Mouse (Mus musculus): Measurements from ENCODE around the gene Slc24a3. TPM values are rescaled to one million over a fixed set of nuclear protein-coding genes. Genes with fewer than 3 reads are reported as not detected.

The Slc24a3 gene
- polyA plus RNA-seq, 1 experiment from 2014 or later = 21.5 TPM

DNA sequence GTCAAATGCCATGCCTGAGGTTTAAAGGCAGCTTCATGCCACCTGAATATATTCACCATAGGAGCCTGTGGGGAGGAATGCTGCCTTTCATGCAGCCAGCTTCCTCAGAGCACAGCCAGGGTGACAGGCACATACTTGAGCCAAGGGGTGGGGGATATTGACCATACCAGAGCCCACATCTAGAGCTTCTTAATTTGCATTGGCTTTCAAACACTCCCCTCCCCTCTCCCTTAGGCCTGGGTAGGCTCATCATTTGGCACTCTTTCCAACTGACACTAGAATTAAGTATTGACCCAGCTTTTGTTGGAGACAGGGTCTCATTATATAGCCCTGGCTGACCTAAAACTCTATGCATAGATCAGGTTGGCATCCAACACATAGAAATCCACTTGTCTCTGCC lies 453.2 kb downstream of the Slc24a3 start:
- no peak overlapping the region for H3K9ac ChIP-seq
- no peaks in the 10 kb centered on the region for H3K9me3 ChIP-seq (ENCODE audit: control insufficient read depth, low read length)
- no peak overlapping the region for H3K4me3 ChIP-seq (replicated peaks; ENCODE audit: low read length)
- H3K27me3 ChIP-seq (ENCODE audit: control insufficient read depth, insufficient read depth, low read length) = no peaks in the 10 kb centered on the region
- no peak overlapping the region for H3K27ac ChIP-seq
- no peak for ATAC-seq (ENCODE audit: low FRiP score)
- no peak for DNase-seq (ENCODE audit: low spot score)
- no peak overlapping the region for H3K4me2 ChIP-seq (replicated peaks)
- H3K4me1 ChIP-seq (replicated peaks; ENCODE audit: control insufficient read depth, insufficient read depth, low read length) = no peaks in the 10 kb centered on the region
- H3K36me3 ChIP-seq (replicated peaks; ENCODE audit: control insufficient read depth, insufficient read depth) = no peaks in the 10 kb centered on the region

GRCm38 (mm10) chr2:145621119-145621518 lies 453.6 kb downstream of the Slc24a3 start:
- Histone ChIP-seq H3K27ac (no peak overlapping the region), H3K9me3 (ENCODE audit: control insufficient read depth, low read length) (no peaks in the 10 kb centered on the region), H3K9ac (no peak overlapping the region), H3K36me3 (replicated peaks; ENCODE audit: control insufficient read depth, insufficient read depth) (no peaks in the 10 kb centered on the region), H3K4me1 (replicated peaks; ENCODE audit: control insufficient read depth, insufficient read depth, low read length) (no peaks in the 10 kb centered on the region), H3K4me2 (replicated peaks) (no peak overlapping the region), H3K4me3 (replicated peaks; ENCODE audit: low read length) (no peak overlapping the region), H3K27me3 (ENCODE audit: control insufficient read depth, insufficient read depth, low read length) (no peaks in the 10 kb centered on the region)
- ATAC-seq (ENCODE audit: low FRiP score) (0 out of 2 replicates have a peak, but pooled peaks have one; percentile 32), DNase-seq (ENCODE audit: low spot score) (no peak)
- WGBS = 24% methylated on average over 9 of the region's 9 CpGs

- no peaks in the 10 kb centered on the region for H3K4me1 ChIP-seq (replicated peaks; ENCODE audit: control insufficient read depth, insufficient read depth, low read length)
- H3K9ac ChIP-seq = no peak overlapping the region
- no peaks in the 10 kb centered on the region for H3K9me3 ChIP-seq (ENCODE audit: control insufficient read depth, low read length)
- H3K4me3 ChIP-seq (replicated peaks; ENCODE audit: low read length) = no peak overlapping the region
- 58% methylated on average over 6 of the region's 6 CpGs for WGBS
- H3K27me3 ChIP-seq (ENCODE audit: control insufficient read depth, insufficient read depth, low read length) = no peaks in the 10 kb centered on the region
- H3K36me3 ChIP-seq (replicated peaks; ENCODE audit: control insufficient read depth, insufficient read depth) = no peaks in the 10 kb centered on the region
- DNase-seq (ENCODE audit: low spot score) = no peak
- H3K27ac ChIP-seq = no peak overlapping the region
- no peak overlapping the region for H3K4me2 ChIP-seq (replicated peaks)
- ATAC-seq (ENCODE audit: low FRiP score) = no peak
These were observed 463.7 kb downstream of the Slc24a3 start for GRCm38 (mm10) chr2:145631123-145631798.

GRCm38 (mm10) chr2:145631799-145632174 lies 464.2 kb downstream of the Slc24a3 start:
- Histone ChIP-seq H3K27me3 (ENCODE audit: control insufficient read depth, insufficient read depth, low read length) (no peaks in the 10 kb centered on the region), H3K4me2 (replicated peaks) (no peak overlapping the region), H3K9ac (no peak overlapping the region), H3K9me3 (ENCODE audit: control insufficient read depth, low read length) (no peaks in the 10 kb centered on the region), H3K4me1 (replicated peaks; ENCODE audit: control insufficient read depth, insufficient read depth, low read length) (no peaks in the 10 kb centered on the region), H3K27ac (no peak overlapping the region), H3K36me3 (replicated peaks; ENCODE audit: control insufficient read depth, insufficient read depth) (no peaks in the 10 kb centered on the region), H3K4me3 (replicated peaks; ENCODE audit: low read length) (no peak overlapping the region)
- ATAC-seq (ENCODE audit: low FRiP score) (peak; percentile 43; the same call in 1 of the 2 replicates), DNase-seq (ENCODE audit: low spot score) (no peak)
- 36% methylated on average over 4 of the region's 4 CpGs for WGBS

DNA sequence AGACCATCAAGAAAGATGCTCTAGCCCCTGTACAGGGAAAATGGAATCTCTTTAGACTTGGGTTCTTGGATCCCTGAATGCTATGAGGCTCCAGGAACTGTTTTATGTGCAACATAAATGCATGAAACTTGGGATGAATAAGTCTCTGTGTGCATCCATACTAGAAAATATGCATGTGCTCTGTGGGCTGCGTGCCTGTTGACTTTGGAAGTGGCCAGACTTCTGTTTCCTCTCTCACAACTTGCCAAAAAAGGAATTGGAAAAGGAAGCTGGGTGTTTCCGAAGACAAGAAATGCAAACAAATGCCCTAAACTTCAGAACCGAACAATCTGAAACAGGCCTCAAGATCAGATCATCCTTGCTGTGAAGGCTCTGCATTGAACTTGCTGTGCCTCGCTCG lies 466.3 kb downstream of the Slc24a3 start:
- H3K9ac ChIP-seq = no peak overlapping the region
- H3K36me3 ChIP-seq (replicated peaks; ENCODE audit: control insufficient read depth, insufficient read depth) = no peaks in the 10 kb centered on the region
- H3K4me2 ChIP-seq (replicated peaks) = no peak overlapping the region
- no peaks in the 10 kb centered on the region for H3K4me1 ChIP-seq (replicated peaks; ENCODE audit: control insufficient read depth, insufficient read depth, low read length)
- WGBS = 79% methylated on average over 5 of the region's 5 CpGs
- no peak overlapping the region for H3K4me3 ChIP-seq (replicated peaks; ENCODE audit: low read length)
- H3K27ac ChIP-seq = no peak overlapping the region
- H3K9me3 ChIP-seq (ENCODE audit: control insufficient read depth, low read length) = no peaks in the 10 kb centered on the region
- DNase-seq (ENCODE audit: low spot score) (no peak), ATAC-seq (ENCODE audit: low FRiP score) (no peak)
- H3K27me3 ChIP-seq (ENCODE audit: control insufficient read depth, insufficient read depth, low read length) = no peaks in the 10 kb centered on the region

GRCm38 (mm10) chr2:145640255-145640984 lies 472.9 kb downstream of the Slc24a3 start:
- no peak overlapping the region for H3K4me2 ChIP-seq (replicated peaks)
- H3K27me3 ChIP-seq (ENCODE audit: control insufficient read depth, insufficient read depth, low read length) = no peaks in the 10 kb centered on the region
- H3K9ac ChIP-seq = no peak overlapping the region
- no peak overlapping the region for H3K4me3 ChIP-seq (replicated peaks; ENCODE audit: low read length)
- DNase-seq (ENCODE audit: low spot score) (no peak), ATAC-seq (ENCODE audit: low FRiP score) (no peak)
- WGBS = 82% methylated on average over 21 of the region's 21 CpGs
- H3K9me3 ChIP-seq (ENCODE audit: control insufficient read depth, low read length) = no peaks in the 10 kb centered on the region
- H3K36me3 ChIP-seq (replicated peaks; ENCODE audit: control insufficient read depth, insufficient read depth) = no peaks in the 10 kb centered on the region
- no peak overlapping the region for H3K27ac ChIP-seq
- no peaks in the 10 kb centered on the region for H3K4me1 ChIP-seq (replicated peaks; ENCODE audit: control insufficient read depth, insufficient read depth, low read length)

- Histone ChIP-seq H3K9ac (no peak overlapping the region), H3K4me3 (replicated peaks; ENCODE audit: low read length) (no peak overlapping the region), H3K36me3 (replicated peaks; ENCODE audit: control insufficient read depth, insufficient read depth) (no peaks in the 10 kb centered on the region), H3K27me3 (ENCODE audit: control insufficient read depth, insufficient read depth, low read length) (no peaks in the 10 kb centered on the region), H3K4me1 (replicated peaks; ENCODE audit: control insufficient read depth, insufficient read depth, low read length) (no peaks in the 10 kb centered on the region), H3K9me3 (ENCODE audit: control insufficient read depth, low read length) (no peaks in the 10 kb centered on the region), H3K4me2 (replicated peaks) (no peak overlapping the region), H3K27ac (no peak overlapping the region)
- ATAC-seq (ENCODE audit: low FRiP score) (no peak), DNase-seq (ENCODE audit: low spot score) (no peak)
- WGBS = 36% methylated on average over 12 of the region's 12 CpGs
These were observed 487.9 kb downstream of the Slc24a3 start for GRCm38 (mm10) chr2:145655373-145655960.

DNA sequence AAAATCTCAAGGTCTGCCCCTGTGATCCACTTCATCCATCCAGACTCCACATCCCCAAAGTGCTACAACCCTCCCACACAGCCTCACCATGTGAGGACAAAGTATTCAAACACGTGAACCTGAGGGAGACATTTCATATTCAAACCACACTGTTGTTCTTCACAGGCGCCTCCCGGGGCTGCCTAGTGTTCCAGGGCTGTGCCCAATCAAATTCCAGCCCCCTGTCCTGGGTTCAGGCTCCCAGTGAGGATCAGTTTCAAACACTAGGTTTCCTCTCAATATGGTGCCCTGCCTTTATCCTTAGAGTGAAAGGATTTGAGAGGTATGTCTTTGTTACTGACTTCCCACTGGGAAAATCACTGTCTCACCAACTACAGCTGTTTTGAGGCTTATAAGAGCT lies 488.6 kb downstream of the Slc24a3 start:
- 45% methylated on average over 3 of the region's 3 CpGs for WGBS
- ATAC-seq (ENCODE audit: low FRiP score) (no peak), DNase-seq (ENCODE audit: low spot score) (no peak)
- Histone ChIP-seq H3K9me3 (ENCODE audit: control insufficient read depth, low read length) (no peaks in the 10 kb centered on the region), H3K27me3 (ENCODE audit: control insufficient read depth, insufficient read depth, low read length) (no peaks in the 10 kb centered on the region), H3K4me2 (replicated peaks) (no peak overlapping the region), H3K9ac (no peak overlapping the region), H3K27ac (no peak overlapping the region), H3K4me1 (replicated peaks; ENCODE audit: control insufficient read depth, insufficient read depth, low read length) (no peaks in the 10 kb centered on the region), H3K4me3 (replicated peaks; ENCODE audit: low read length) (no peak overlapping the region), H3K36me3 (replicated peaks; ENCODE audit: control insufficient read depth, insufficient read depth) (no peaks in the 10 kb centered on the region)

DNA sequence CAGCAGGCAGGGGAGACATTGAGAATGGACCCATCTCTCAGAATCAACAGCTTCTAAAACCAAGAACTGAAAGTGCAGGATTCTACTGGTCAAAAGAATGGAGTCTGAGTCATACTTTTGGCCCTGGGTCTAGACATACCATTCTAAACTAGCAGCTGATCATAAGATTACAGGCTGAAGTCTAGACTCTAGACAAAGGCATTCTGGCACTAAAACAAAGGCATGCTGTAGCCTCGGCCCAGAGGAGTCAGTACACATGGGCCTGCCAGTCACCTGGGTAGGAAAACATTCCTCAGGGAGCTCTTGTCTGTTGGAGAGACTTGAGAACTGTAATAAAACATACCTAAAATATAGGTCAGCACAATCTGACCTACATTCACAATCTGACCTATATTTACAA lies 489.2 kb downstream of the Slc24a3 start:
- no peak overlapping the region for H3K9ac ChIP-seq
- H3K36me3 ChIP-seq (replicated peaks; ENCODE audit: control insufficient read depth, insufficient read depth) = no peaks in the 10 kb centered on the region
- no peak for ATAC-seq (ENCODE audit: low FRiP score)
- no peaks in the 10 kb centered on the region for H3K4me1 ChIP-seq (replicated peaks; ENCODE audit: control insufficient read depth, insufficient read depth, low read length)
- no peaks in the 10 kb centered on the region for H3K27me3 ChIP-seq (ENCODE audit: control insufficient read depth, insufficient read depth, low read length)
- H3K4me2 ChIP-seq (replicated peaks) = no peak overlapping the region
- no peaks in the 10 kb centered on the region for H3K9me3 ChIP-seq (ENCODE audit: control insufficient read depth, low read length)
- no peak overlapping the region for H3K4me3 ChIP-seq (replicated peaks; ENCODE audit: low read length)
- 52% methylated on average over 1 of the region's 1 CpGs for WGBS
- no peak for DNase-seq (ENCODE audit: low spot score)
- H3K27ac ChIP-seq = no peak overlapping the region
